Mouse (Mus musculus): ENCODE measurements around the gene Clps. TPM values are rescaled to one million over a fixed set of nuclear protein-coding genes. Genes with fewer than 3 reads are reported as not detected.

Gene Clps
- polyA plus RNA-seq, 1 experiment from 2014 or later, result 0.44 TPM

DNA sequence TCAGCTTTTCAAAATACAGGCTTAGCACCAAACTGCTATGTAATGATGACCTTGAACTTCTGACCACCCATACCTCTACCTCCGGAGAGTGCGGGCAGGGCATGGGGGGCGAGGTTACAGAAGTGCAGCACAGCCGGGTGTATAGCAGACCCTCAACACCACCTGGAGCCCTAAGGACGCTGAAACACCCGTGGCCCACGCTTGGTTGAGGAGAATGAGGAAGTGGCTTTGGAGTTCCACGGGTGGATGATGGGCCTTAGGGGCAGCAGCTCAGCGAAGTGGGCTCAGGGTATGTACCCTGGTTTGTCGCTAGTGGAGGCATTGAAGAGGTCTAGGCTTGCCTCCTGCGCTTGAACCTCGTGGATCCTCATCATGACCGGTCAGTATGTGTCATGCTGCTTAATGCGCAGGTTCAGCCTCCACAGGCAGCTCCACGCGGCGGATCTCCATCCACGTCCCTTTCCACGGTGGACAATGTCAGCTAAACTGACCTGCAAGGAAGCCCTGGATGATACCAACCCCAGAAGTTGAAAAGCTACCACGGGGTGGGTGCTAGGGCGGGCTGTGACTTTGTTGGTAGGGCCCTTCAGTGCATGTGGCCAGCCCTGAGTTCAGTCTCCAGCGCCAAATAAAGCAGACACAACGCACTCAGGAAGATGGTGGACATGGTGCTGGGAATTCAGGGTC lies 36.4 kb downstream of the Clps start:
- H3K27ac ChIP-seq (replicated peaks), result no peak overlapping the region
- no peaks in the 10 kb centered on the region for H3K9me3 ChIP-seq
- peaks cover 19% of the 10 kb centered on the region for H3K4me1 ChIP-seq (replicated peaks)
- H3K4me2 ChIP-seq, result peak overlapping the region; percentile 91; the same call in 1 of the 2 replicates
- H3K36me3 ChIP-seq, result no peaks in the 10 kb centered on the region
- H3K4me3 ChIP-seq, result no peak overlapping the region; the same call in 1 of the 2 replicates
- no peak overlapping the region for H3K9ac ChIP-seq
- H3K27me3 ChIP-seq, result peaks cover 8% of the 10 kb centered on the region
- ATAC-seq (ENCODE audit: low FRiP score, low read depth), result no peak
- WGBS, result 85% methylated on average over 23 of the region's 23 CpGs

DNA sequence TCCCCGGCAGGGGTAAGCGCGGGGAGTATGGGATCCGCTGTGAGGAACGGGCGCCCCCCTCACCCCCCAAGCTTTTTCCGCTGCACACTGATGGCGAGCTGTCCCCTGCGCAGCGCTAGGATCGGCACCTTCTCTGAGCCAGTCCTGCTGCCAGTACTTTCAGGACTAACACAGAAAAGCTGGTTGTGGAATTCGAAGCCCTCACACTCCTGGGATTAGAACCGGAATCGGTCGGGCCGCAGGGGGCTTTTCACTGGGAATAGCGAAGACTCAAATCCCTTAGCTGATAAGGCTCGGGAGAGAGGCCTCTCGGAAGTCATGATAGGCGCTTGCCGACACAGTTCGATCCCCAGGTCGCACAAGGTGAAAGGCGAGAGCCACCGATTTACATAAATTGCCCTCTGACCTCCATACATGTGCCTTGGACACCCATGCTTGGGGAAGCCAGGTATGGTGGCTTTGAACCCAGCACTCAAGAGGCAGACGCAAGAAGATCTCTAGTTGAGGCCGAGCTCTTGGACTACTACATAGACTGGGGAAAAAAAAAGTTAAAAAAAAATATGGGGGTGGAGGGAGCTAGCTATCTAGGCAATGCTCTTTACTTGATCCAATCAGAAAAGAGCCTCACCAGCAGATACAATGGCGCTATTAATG lies 37.1 kb downstream of the Clps start:
- H3K4me2 ChIP-seq, result peak overlapping the region; percentile 91
- H3K27me3 ChIP-seq, result peaks cover 8% of the 10 kb centered on the region
- peak overlapping the region; percentile 70 for H3K4me3 ChIP-seq
- H3K9ac ChIP-seq, result peak overlapping the region; percentile 87
- no peaks in the 10 kb centered on the region for H3K36me3 ChIP-seq
- no peaks in the 10 kb centered on the region for H3K9me3 ChIP-seq
- peak overlapping the region; percentile 96 for H3K27ac ChIP-seq (replicated peaks)
- peaks cover 23% of the 10 kb centered on the region for H3K4me1 ChIP-seq (replicated peaks)
- WGBS, result 7% methylated on average over 28 of the region's 28 CpGs
- no peak; the same call in 1 of the 2 replicates for ATAC-seq (ENCODE audit: low FRiP score, low read depth)

DNA sequence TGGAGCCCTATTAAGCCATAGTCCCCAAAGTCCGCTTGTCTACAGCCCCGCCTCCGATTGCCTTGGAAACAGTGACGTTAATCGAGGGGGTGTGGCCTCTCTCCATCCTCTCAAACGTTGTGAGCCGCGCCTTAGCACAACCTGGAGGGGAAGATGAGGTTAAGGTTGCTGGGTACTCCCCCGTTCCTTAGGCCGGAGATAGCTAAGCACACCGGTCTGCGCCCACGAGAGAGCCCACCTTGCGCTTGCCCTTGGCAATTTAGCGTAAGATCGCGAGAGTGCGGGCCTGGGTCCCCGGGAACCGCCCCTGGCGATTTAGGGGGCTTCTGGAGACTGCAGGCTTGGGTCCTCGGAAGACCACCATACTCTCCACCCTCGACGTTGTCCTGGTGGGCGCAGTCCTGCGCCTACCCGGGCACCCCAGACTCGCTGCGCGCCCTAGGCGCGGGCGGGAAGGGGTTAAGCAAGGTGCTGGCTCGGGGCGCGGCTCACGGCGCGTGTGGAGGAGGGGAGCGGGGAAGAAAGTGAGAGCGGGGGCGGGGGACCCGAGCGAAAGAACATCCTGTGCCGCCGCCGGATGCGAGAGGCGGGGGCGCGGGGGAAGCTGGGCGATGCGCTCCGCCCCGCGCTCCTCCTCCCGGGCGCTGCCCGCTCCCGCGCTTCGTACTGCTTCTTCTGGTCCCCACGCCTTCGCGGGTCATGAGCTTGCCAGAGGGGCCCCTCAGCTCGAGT lies 37.8 kb downstream of the Clps start:
- Histone ChIP-seq H3K9ac (peak overlapping the region; percentile 87), H3K27me3 (peaks cover 8% of the 10 kb centered on the region), H3K4me3 (peak overlapping the region; percentile 70), H3K9me3 (no peaks in the 10 kb centered on the region), H3K4me1 (replicated peaks) (peaks cover 28% of the 10 kb centered on the region), H3K27ac (replicated peaks) (peak overlapping the region; percentile 96), H3K36me3 (no peaks in the 10 kb centered on the region), H3K4me2 (peak overlapping the region; percentile 91)
- peak; percentile 85 for ATAC-seq (ENCODE audit: low FRiP score, low read depth)
- WGBS, result under 1% methylated on average over 56 of the region's 66 CpGs

DNA sequence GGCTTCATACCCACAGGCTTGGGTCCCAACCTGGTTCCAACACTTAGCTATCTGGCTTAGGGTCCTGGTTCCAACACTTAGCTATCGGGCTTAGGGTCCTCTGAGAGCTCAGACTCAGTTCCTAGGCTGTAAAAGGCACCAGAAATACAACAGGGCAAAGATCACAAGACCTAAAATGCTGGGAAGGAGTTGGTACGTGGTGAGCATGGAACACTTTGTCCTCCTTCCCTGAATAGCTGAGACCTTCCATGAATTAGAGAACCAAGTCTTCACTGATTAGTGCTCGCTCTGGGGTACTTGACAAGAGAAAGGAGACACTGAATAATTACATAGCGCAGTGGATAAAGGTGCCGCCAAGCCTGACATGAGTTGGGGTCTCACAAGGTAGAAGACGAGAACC lies 38.6 kb downstream of the Clps start:
- H3K9me3 ChIP-seq, result no peaks in the 10 kb centered on the region
- ATAC-seq (ENCODE audit: low FRiP score, low read depth), result peak; percentile 1; the same call in 1 of the 2 replicates
- H3K27me3 ChIP-seq, result peaks cover 8% of the 10 kb centered on the region
- peak overlapping the region; percentile 91 for H3K4me2 ChIP-seq
- peak overlapping the region; percentile 96; the same call in 1 of the 2 replicates for H3K27ac ChIP-seq (replicated peaks)
- H3K36me3 ChIP-seq, result no peaks in the 10 kb centered on the region
- no peak overlapping the region for H3K9ac ChIP-seq
- WGBS, result 38% methylated on average over 6 of the region's 6 CpGs
- H3K4me1 ChIP-seq (replicated peaks), result peaks cover 31% of the 10 kb centered on the region
- peak overlapping the region; percentile 70 for H3K4me3 ChIP-seq

DNA sequence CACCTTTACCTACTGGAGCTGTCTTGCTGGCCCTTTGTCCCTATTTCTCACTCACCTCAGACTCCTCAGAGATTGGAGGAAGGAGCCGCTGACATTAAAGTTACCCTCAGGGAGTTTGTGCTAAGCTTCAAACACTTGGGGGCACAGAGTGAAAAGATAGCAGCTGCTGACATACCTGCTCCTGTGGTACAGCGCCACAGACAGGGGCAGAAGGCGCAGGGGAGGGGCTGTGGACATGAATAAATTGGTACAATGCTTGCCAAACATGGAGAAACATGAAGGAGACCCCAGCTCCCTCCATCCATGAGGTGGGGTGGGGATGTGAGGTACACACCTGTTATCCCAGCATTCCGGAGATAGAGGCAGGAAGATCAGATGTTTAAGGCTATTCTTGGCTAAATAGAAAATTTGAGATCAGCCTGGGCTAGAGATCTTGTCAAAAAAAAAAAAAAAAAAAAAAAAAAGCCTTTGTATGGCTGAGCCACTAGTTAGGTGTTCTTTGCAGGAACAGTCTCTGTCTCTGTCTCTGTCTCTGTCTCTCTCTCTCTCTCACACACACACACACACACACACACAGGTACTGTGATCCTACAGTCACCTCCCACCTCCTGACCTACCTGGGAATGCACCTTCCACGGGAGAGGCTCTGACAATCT lies 39.4 kb downstream of the Clps start:
- H3K9me3 ChIP-seq, result no peaks in the 10 kb centered on the region
- peaks cover 31% of the 10 kb centered on the region for H3K4me1 ChIP-seq (replicated peaks)
- WGBS, result 67% methylated on average over 5 of the region's 5 CpGs
- H3K4me2 ChIP-seq, result peak overlapping the region; percentile 91; the same call in 1 of the 2 replicates
- peaks cover 8% of the 10 kb centered on the region for H3K27me3 ChIP-seq
- H3K4me3 ChIP-seq, result no peak overlapping the region
- ATAC-seq (ENCODE audit: low FRiP score, low read depth), result no peak
- H3K27ac ChIP-seq (replicated peaks), result no peak overlapping the region
- no peak overlapping the region for H3K9ac ChIP-seq
- H3K36me3 ChIP-seq, result no peaks in the 10 kb centered on the region

DNA sequence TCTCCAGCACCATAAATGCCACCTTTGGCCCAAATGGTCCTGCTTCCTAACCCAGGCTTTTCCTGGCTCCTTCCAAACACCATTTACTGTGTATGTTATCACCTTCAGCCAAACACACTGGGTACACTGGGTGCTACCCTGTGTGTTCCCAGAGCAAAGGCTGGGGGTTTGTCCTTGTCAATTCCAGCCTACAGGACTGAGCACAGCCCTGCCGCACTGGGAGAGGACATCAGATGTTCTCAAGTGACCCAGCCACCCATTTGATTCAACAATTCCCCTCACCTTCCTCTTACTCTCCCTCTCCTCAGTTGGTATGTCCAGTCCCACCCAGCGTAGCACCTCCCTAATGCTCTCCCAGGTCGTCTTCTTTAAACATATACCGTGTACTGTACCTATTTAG lies 40.0 kb downstream of the Clps start:
- Histone ChIP-seq H3K27ac (replicated peaks) (no peak overlapping the region), H3K4me2 (no peak overlapping the region), H3K27me3 (peaks cover 10% of the 10 kb centered on the region), H3K4me3 (no peak overlapping the region), H3K9ac (no peak overlapping the region), H3K4me1 (replicated peaks) (peaks cover 31% of the 10 kb centered on the region), H3K36me3 (no peaks in the 10 kb centered on the region), H3K9me3 (no peaks in the 10 kb centered on the region)
- 86% methylated on average over 4 of the region's 4 CpGs for WGBS
- no peak for ATAC-seq (ENCODE audit: low FRiP score, low read depth)

DNA sequence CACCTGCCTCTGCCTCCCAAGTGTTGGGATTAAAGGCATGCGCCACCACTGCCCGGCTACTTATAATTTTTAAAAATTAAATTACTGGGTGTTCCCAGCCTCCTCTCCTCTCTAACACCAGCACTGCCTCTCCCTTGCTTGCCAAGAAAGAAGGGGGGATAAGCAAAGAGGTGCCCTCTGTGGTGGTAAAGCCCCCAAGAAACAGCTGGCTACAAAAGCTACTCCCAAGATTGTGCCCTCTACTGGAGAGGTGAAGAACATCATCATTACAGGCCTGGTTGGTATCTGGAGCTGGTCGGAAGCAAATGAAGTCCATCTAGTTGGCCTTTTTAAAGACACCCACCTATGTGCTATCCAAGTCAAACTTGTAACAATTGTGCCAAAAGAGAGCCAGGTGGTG lies 40.7 kb downstream of the Clps start:
- Histone ChIP-seq H3K27ac (replicated peaks) (no peak overlapping the region), H3K27me3 (peaks cover 10% of the 10 kb centered on the region), H3K4me2 (no peak overlapping the region), H3K9ac (no peak overlapping the region), H3K9me3 (no peaks in the 10 kb centered on the region), H3K36me3 (no peaks in the 10 kb centered on the region), H3K4me3 (no peak overlapping the region), H3K4me1 (replicated peaks) (peaks cover 31% of the 10 kb centered on the region)
- no peak for ATAC-seq (ENCODE audit: low FRiP score, low read depth)
- 93% methylated on average over 3 of the region's 3 CpGs for WGBS

DNA sequence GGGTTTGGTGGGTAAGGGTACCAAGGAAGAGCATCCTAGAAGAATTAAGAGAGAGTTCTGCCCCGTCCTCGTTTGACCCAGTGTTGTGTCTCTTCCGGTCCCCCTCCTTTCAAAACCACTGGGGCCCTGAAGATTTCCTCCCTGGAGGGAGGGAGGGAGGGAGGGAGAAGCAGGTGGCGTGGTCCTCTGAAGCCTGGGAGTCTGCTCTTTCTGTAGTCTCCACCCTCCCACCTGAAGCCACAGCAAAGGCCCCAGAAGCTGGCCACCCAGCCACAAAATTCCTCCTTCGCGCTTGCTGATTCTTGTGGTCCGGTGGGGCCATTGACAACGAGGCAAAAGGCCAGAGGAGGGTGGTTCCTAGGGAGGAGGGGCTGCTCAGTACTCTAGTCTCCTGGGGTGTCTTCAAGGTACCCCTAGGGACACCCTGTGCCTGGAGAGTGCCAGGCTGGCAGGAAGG lies 41.9 kb downstream of the Clps start:
- Histone ChIP-seq H3K4me2 (peak overlapping the region; percentile 98), H3K27ac (replicated peaks) (peak overlapping the region; percentile 70), H3K4me1 (replicated peaks) (peaks cover 31% of the 10 kb centered on the region), H3K9me3 (no peaks in the 10 kb centered on the region), H3K4me3 (peak overlapping the region; percentile 51), H3K36me3 (no peaks in the 10 kb centered on the region), H3K27me3 (peaks cover 10% of the 10 kb centered on the region), H3K9ac (peak overlapping the region; percentile 65)
- ATAC-seq (ENCODE audit: low FRiP score, low read depth), result no peak
- 19% methylated on average over 8 of the region's 8 CpGs for WGBS

DNA sequence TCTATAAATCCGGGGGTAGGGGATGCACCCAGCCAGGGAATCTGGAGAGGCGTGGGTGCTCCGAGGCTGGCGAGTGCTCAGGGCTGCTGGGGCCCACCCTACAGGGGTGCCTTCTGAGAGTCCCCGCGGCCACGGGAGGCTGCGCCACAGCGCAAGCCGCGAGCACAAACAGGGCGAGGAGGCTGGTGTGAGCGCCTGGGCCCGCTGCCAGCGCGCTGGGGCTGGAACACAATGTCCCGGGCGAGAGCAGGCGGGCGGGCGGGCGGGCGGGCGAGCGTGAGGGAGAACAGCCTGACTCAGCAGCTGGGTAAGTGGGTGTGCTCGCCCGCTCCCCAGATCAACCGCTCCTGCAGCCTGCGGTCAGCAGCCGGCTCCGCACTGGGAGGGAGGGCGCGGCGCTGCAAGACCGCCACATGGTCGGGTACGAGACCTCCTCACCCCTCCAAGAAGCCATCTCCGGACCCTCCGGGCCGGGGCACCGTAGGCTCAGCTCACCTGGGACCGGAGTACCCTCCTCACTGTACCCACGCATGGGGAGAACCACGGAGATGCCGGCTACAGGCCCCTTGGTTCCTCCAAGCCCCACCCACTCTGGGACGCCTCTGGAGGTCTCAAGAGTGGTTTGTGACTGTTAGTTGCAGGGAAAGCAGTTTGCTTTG lies 42.5 kb downstream of the Clps start:
- peak overlapping the region; percentile 51 for H3K4me3 ChIP-seq
- H3K4me1 ChIP-seq (replicated peaks), result peaks cover 28% of the 10 kb centered on the region
- under 1% methylated on average over 33 of the region's 46 CpGs for WGBS
- peak; percentile 68 for ATAC-seq (ENCODE audit: low FRiP score, low read depth)
- H3K9ac ChIP-seq, result peak overlapping the region; percentile 65
- H3K4me2 ChIP-seq, result peak overlapping the region; percentile 98
- H3K9me3 ChIP-seq, result no peaks in the 10 kb centered on the region
- peak overlapping the region; percentile 70 for H3K27ac ChIP-seq (replicated peaks)
- H3K36me3 ChIP-seq, result no peaks in the 10 kb centered on the region
- peaks cover 10% of the 10 kb centered on the region for H3K27me3 ChIP-seq

DNA sequence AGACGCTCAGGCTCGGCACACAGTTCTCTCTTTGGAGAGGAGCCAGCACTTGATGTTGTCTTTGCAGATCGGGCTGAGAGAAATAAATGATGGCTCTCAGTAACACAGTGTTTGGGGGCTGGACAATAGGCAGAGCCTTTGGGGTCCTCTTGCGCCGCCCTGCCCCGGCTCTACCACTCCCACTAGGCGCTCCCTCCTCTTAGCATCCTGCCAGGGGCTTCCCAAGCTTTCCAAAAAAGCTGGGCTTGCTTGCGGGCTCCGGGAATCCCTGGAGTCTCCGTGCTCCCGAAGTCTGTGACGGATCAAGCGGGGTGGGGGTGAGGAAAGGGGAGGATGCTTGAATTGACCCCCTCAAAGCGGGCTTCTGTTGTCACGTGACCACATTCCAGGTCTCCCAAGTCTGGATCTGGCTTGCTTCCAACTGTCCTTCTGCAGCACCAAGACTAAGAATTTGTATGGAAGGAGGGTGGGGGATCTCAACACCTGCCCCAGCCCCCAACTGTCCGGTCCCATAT lies 43.1 kb downstream of the Clps start, which contains the start of gene Fkbp5:
Gene Fkbp5 (minus strand): TSS at position 87 of the 515 bp plus-strand sequence.
- Histone ChIP-seq H3K36me3 (no peaks in the 10 kb centered on the region), H3K9ac (peak within 1 kb of the TSS; percentile 65), H3K27ac (replicated peaks) (peak within 1 kb of the TSS; percentile 70), H3K9me3 (no peaks in the 10 kb centered on the region), H3K27me3 (peaks cover 10% of the 10 kb centered on the region), H3K4me1 (replicated peaks) (peaks cover 28% of the 10 kb centered on the region), H3K4me3 (peak within 1 kb of the TSS; percentile 51), H3K4me2 (peak within 1 kb of the TSS; percentile 98)
- ATAC-seq (ENCODE audit: low FRiP score, low read depth), result peak; percentile 23
- WGBS, result 3% methylated on average over 16 of the region's 16 CpGs

DNA sequence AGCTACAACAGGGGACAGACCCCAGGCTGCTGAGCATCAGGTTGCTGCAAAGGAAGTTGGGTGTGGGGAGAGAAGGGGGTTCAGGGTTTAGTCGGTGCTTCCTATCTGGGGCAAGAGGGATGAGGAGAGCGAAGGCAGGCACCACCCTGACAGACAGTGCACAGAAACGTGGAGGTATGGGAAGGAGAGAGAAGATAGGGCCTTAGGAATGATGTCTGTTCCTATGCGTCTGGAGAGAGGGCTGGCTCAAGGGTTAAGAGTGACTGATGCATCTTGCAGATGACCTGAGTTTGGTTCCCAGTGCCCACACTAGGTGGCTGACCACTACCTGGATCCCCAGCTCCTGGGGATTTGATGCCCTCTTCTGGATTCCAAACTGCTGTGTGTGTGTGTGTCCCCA lies 43.7 kb downstream of the Clps start:
- H3K4me3 ChIP-seq, result 0 out of 2 replicates have a peak overlapping the region, but pooled peaks have one; percentile 51
- ATAC-seq (ENCODE audit: low FRiP score, low read depth), result no peak
- H3K27me3 ChIP-seq, result peaks cover 10% of the 10 kb centered on the region
- H3K9me3 ChIP-seq, result no peaks in the 10 kb centered on the region
- peak overlapping the region; percentile 98 for H3K4me2 ChIP-seq
- H3K4me1 ChIP-seq (replicated peaks), result peaks cover 24% of the 10 kb centered on the region
- WGBS, result 79% methylated on average over 4 of the region's 4 CpGs
- H3K27ac ChIP-seq (replicated peaks), result 0 out of 2 replicates have a peak overlapping the region, but pooled peaks have one; percentile 70
- H3K9ac ChIP-seq, result no peak overlapping the region
- H3K36me3 ChIP-seq, result no peaks in the 10 kb centered on the region

Data from hindbrain, embryonic 15.5 days (tissue).